Mouse (Mus musculus) left cerebral cortex, postnatal 14 days (tissue): Measurements from ENCODE around the gene Exoc2. TPM values are rescaled to one million over a fixed set of nuclear protein-coding genes. Genes with fewer than 3 reads are reported as not detected.

ENCODE experiments used
- DNase-seq, 2 experiments: peaks; one replicate each; pipeline ENCODE4 v3.0.0; 2021 to 2022; ENCODE audit warnings: low spot score in 2 of 2, mixed read lengths in 1 of 2
- intact Hi-C: fragments of 180-260 bp; cut with DNase I; formaldehyde crosslinking; loops from one replicate; pipeline ENCODE4 v1.15.1; 2025
- total RNA-seq, 2 experiments: library from RNA; stranded (reverse); gene quantifications; 2 replicates each; pipeline ENCODE4 v1.2.3; 2021

Gene Exoc2
- total RNA-seq, 2 experiments from 2014 or later, result 41.6 to 41.8 TPM

- intact Hi-C loops, result no loop called here
- DNase-seq, result no peak
These were observed 183.9 kb downstream of the Exoc2 start for GRCm38 (mm10) chr13:30790016-30790415.

DNA sequence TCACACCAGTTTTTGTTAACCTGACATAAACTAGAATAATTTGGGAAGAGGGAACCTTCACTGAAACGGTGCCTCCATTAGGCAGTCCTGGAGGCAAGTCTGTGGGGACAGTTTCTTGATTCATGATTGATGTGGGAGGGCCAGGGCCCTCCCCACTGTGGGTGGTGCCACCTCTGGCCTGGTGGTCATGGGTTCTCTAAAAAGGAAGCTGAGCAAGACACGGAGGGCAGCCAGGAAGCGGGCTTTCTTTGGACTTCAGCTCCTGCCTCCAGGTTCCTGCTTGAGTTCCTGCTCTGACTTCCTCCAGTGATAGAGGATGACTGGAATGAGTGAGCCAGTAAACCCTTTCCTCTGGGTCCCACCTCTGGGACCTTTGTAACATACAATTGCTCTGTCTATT lies 185.5 kb downstream of the Exoc2 start:
- no peak for DNase-seq
- intact Hi-C loops, result no loop called here

- DNase-seq, result no peak
- intact Hi-C loops, result no loop called here
These were observed 185.9 kb downstream of the Exoc2 start for GRCm38 (mm10) chr13:30787960-30788359.

- no peak for DNase-seq
- intact Hi-C loops, result no loop called here
These were observed 186.3 kb downstream of the Exoc2 start for GRCm38 (mm10) chr13:30787556-30787955.

DNA sequence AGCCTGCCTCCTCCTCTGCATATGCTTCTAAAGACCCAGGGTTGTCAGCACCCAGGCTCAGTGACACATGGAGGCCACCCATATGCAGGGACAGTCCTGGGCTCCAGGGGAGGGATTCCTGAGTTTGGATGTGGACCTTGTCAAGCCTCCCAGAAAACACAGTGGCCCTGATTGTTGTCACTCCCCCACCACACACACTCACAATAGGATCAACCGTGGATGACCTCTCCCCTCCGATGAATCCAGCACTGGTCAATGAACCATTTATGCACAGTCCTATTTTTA lies 186.9 kb downstream of the Exoc2 start:
- no peak for DNase-seq
- intact Hi-C loops, result no loop called here

DNA sequence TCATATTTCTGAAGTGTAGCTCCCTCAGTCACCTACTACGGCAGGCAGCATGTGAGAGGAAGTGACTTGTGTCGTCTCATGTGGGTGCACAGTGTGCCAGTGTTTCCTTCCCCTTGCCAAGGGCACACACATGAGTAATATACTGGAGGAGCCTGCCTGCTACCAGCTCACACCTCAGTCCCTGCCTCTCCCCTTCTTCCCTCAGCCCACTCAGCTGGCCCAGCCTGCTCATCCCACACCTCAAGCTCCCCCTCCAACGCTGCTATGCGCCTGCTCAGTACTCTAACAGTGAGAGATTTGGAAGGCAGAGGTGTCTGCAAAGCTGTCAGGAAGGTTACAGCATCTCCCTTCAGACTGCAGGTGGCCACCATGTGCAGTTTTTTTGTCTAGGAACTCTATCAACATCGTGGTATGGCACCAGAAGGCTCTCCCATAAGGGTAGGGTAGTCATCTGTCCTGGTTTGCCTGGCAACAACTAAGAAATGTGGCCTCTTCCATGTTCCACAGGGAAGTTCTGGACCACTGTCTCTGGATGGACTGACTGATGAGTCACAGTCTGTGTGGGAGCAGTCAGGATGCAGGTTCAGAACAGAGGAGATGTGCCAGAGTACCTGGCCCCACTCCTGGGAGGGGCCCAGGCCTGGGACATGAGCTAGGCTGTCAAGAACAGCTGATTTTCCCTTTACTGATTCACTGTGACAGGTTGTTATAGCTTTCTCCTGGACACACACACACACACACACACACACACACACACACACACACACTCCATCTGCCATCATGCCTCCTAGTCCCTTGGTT lies 187.5 kb downstream of the Exoc2 start:
- peak; percentile 57 to 89 for DNase-seq
- intact Hi-C loops, result no loop called here

- intact Hi-C loops, result no loop called here
- DNase-seq, result no peak
These were observed 188.4 kb downstream of the Exoc2 start for GRCm38 (mm10) chr13:30785423-30786040.

- no peak for DNase-seq
- intact Hi-C loops, result no loop called here
These were observed 191.5 kb downstream of the Exoc2 start for GRCm38 (mm10) chr13:30782419-30782818.

- intact Hi-C loops, result no loop called here
- no peak for DNase-seq
These were observed 192.0 kb downstream of the Exoc2 start for GRCm38 (mm10) chr13:30781905-30782304.

DNA sequence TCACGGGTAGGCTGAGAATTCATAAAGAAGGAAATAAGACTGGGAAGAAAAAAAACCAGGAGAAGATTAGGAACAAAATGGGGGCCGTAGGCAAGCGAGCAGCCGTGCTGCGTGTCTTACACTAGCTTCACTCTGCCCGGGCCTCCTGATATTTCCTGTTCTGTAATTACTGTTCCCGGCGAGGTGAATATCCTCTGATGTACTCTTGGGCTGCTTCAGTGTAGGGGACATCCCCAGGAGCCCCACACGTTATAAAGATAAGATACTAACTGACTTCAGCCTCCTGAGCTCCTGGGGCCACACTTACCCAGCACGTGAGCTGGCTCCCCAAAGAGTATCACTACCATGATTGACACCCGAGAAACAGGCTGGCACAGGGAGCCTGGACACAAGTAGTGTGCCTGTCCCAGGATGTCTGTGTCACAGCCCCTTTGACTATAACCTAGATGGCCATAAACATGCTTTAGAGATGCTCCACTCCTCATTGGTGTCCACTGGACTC lies 196.2 kb downstream of the Exoc2 start:
- DNase-seq, result no peak

GRCm38 (mm10) chr13:30776021-30776420 lies 197.9 kb downstream of the Exoc2 start:
- intact Hi-C loops, result no loop called here

More for the DNA sequence above, 196.2 kb downstream of the Exoc2 start:
- intact Hi-C loops, result no loop called here

DNA sequence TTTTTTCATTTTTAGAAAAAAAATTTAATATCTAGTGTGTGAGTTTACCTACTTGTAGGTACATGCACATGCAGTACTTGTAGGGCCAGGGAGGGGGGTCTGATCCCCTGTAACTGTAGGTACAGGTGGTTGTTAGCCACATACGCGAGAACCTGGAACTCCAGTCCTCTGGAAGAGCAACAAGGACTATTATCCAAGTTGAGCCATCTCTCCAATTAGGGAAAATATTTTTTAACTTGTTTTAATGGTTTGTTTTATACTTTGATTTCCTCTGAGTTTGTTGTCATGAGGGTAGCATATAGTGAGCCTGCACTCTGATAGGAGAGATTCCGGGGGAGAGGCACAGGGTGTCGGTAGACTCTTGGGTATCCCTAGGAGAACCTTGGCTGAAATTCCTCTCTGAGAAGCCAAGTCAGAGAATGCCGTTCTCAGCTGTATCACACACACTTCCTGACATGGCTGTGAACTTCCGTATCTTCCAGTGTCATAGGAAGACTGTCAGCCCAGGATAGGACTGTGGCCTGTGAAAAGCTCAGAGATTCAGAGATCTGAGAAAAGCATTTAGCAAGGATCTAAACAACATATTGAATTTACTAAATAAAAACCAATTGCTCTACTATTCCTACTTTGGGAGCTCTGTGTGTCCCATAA lies 206.3 kb downstream of the Exoc2 start:
- intact Hi-C loops, result no loop called here
- DNase-seq, result no peak

More at GRCm38 (mm10) chr13:30776021-30776420, 197.9 kb downstream of the Exoc2 start:
- DNase-seq, result no peak

- intact Hi-C loops, result no loop called here
- DNase-seq, result no peak
These were observed 207.0 kb downstream of the Exoc2 start for GRCm38 (mm10) chr13:30766636-30767476.

DNA sequence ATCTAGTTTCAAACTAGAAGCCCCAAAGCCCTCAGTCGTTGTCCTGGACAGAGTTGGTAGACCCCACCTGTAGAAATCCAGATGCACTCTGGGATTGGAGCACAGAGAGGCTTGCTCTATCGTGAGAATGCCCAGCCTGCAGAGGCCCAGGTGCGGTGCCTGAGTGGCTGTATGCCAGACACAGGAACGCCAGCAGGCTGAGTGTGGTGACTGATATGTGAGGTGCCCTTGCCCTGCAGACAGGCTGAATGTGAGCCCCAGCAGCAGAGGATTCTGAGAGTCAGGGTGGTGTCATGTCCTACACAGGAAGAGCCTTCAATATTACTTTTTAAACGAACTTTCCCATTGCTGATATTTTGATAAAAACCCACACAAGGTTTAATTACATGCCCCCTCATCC lies 208.0 kb downstream of the Exoc2 start:
- intact Hi-C loops, result no loop called here
- DNase-seq, result no peak

DNA sequence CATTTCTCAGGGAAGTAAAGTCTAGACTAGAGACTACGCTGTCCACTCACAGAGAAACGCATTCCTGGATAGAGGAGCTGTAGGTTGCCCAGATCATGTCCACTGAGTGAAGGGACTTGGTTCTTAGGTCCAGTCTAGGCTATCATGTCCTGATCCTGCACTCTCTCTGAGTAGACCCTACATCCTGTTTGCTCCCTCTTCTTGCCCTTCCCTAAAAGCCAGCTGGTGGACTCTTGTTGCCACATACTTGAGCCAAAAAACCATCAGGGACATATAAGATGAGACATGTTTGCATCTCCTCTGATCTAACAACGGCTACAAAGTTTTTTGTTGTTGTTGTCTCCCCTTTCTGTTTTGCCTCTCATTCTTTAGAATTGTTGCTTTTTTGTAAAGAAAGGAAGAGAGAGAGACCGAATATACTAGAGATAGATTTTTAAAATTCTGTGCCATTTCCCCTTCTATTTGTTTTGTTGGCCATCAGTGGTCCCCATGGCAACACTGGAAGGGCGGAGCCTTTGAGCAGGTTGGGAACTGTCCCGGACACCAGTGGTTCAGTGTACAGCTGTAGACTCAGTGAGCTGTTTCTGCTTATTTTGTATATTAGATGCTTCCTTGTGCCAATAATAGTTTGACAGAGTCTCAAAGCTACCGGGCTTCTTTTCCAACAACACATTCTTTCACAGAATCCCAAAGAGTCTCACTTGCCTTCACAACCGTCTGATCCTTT lies 209.7 kb downstream of the Exoc2 start:
- intact Hi-C loops, result no loop called here
- DNase-seq, result no peak
